Comparison of ENCODE assay signal across 23 mouse cellular contexts in genomic region chr11:106045256-106045655, GRCm38 (mm10). TPM values are rescaled to one million over a fixed set of nuclear protein-coding genes. Genes with fewer than 3 reads are reported as not detected.
"Had no signal": no experiment of that assay in that cellular context is flagged by ENCODE, and none has a peak within 500 bp of the region (broad histone marks: within the 10 kb centered on the region; RNA-seq: fewer than 3 reads in every experiment).

No protein-coding gene starts in this region.

- H3K27ac ChIP-seq: neural tube, embryonic 13.5 days; neural tube, embryonic 15.5 days; stomach, embryonic 15.5 days; stomach, postnatal 0 days had no signal

- H3K9me3 ChIP-seq: neural tube, embryonic 13.5 days; neural tube, embryonic 15.5 days; stomach, embryonic 15.5 days had no signal

- H3K9ac ChIP-seq: neural tube, embryonic 13.5 days; neural tube, embryonic 15.5 days; stomach, embryonic 15.5 days had no signal

- H3K4me3 ChIP-seq: neural tube, embryonic 13.5 days; neural tube, embryonic 15.5 days; stomach, embryonic 15.5 days had no signal

- H3K4me1 ChIP-seq: stomach, embryonic 15.5 days had no signal

- H3K4me2 ChIP-seq: neural tube, embryonic 13.5 days; neural tube, embryonic 15.5 days; stomach, embryonic 15.5 days had no signal

- H3K27me3 ChIP-seq: neural tube, embryonic 13.5 days; neural tube, embryonic 15.5 days; stomach, embryonic 15.5 days had no signal

- DNase-seq: retina, postnatal 1 day; right cerebral cortex, adult 18-20 months; right cerebral cortex, postnatal 14 days; right cerebral cortex, postnatal 25 days; right cerebral cortex, postnatal 4 days; spleen, adult 18-20 months; thymus, adult 18-20 months; thymus, adult 2 months; thymus, postnatal 14 days; thymus, postnatal 25 days; thymus, postnatal 36 days; thymus, postnatal 4 days had no signal

RNA-seq across cellular contexts. Expression of gene Ace3, which starts 50.8 kb away (rescaled TPM):
- total RNA-seq: neutrophil, adult 5-6 weeks had no signal
- polyA plus RNA-seq: neural tube, embryonic 13.5 days; neural tube, embryonic 14.5 days; neural tube, embryonic 15.5 days; spleen, adult 2 months; stomach, embryonic 14.5 days; stomach, embryonic 15.5 days; stomach, embryonic 16.5 days; stomach, postnatal 0 days; thymus, adult 2 months; thymus, postnatal 0 days; urinary bladder, adult 2 months had no signal
